Mouse (Mus musculus): ENCODE results near the gene Grk6. TPM values are rescaled to one million over a fixed set of nuclear protein-coding genes. Genes with fewer than 3 reads are reported as not detected.

Grk6 gene
- polyA plus RNA-seq, 1 experiment from 2014 or later: 60.4 TPM

GRCm38 (mm10) chr13:55473076-55473831 lies 28.4 kb downstream of the Grk6 start:
- Histone ChIP-seq H3K27me3 (ENCODE audit: control insufficient read depth, insufficient read depth, low read length) (no peaks in the 10 kb centered on the region), H3K9me3 (ENCODE audit: control insufficient read depth, low read length) (no peaks in the 10 kb centered on the region), H3K4me2 (ENCODE audit: low read depth, severe bottlenecking) (peak overlapping the region; percentile 100), H3K4me1 (ENCODE audit: control insufficient read depth, insufficient read depth, low read length) (peaks cover 15% of the 10 kb centered on the region; the same call in 1 of the 2 replicates), H3K36me3 (ENCODE audit: control insufficient read depth, insufficient read depth, low read length) (peaks cover 19% of the 10 kb centered on the region), H3K27ac (replicated peaks; ENCODE audit: low read depth, low read length) (peak overlapping the region; percentile 80), H3K9ac (ENCODE audit: low read length) (no peak overlapping the region; the same call in 1 of the 2 replicates), H3K4me3 (ENCODE audit: low read depth, low read length) (peak overlapping the region; percentile 58)
- DNase-seq (ENCODE audit: low spot score): peak; percentile 75
- 15% methylated on average over 18 of the region's 18 CpGs for WGBS
- ATAC-seq (ENCODE audit: insufficient number of reproducible peaks, low FRiP score, low TSS enrichment, low read depth): no peak

GRCm38 (mm10) chr13:55473961-55474360 lies 29.1 kb downstream of the Grk6 start:
- Histone ChIP-seq H3K4me2 (ENCODE audit: low read depth, severe bottlenecking) (no peak overlapping the region), H3K36me3 (ENCODE audit: control insufficient read depth, insufficient read depth, low read length) (peaks cover 23% of the 10 kb centered on the region), H3K9me3 (ENCODE audit: control insufficient read depth, low read length) (no peaks in the 10 kb centered on the region), H3K4me1 (ENCODE audit: control insufficient read depth, insufficient read depth, low read length) (peaks cover 15% of the 10 kb centered on the region; the same call in 1 of the 2 replicates), H3K4me3 (ENCODE audit: low read depth, low read length) (no peak overlapping the region), H3K27ac (replicated peaks; ENCODE audit: low read depth, low read length) (no peak overlapping the region; the same call in 1 of the 2 replicates), H3K9ac (ENCODE audit: low read length) (no peak overlapping the region), H3K27me3 (ENCODE audit: control insufficient read depth, insufficient read depth, low read length) (no peaks in the 10 kb centered on the region)
- ATAC-seq (ENCODE audit: insufficient number of reproducible peaks, low FRiP score, low TSS enrichment, low read depth) (no peak), DNase-seq (ENCODE audit: low spot score) (no peak)
- WGBS: 67% methylated on average over 10 of the region's 11 CpGs

GRCm38 (mm10) chr13:55474621-55475069 lies 29.8 kb downstream of the Grk6 start:
- no peak overlapping the region for H3K9ac ChIP-seq (ENCODE audit: low read length)
- no peaks in the 10 kb centered on the region for H3K27me3 ChIP-seq (ENCODE audit: control insufficient read depth, insufficient read depth, low read length)
- no peaks in the 10 kb centered on the region for H3K9me3 ChIP-seq (ENCODE audit: control insufficient read depth, low read length)
- H3K36me3 ChIP-seq (ENCODE audit: control insufficient read depth, insufficient read depth, low read length): peaks cover 30% of the 10 kb centered on the region
- ATAC-seq (ENCODE audit: insufficient number of reproducible peaks, low FRiP score, low TSS enrichment, low read depth): no peak
- no peak overlapping the region for H3K27ac ChIP-seq (replicated peaks; ENCODE audit: low read depth, low read length)
- peaks cover 15% of the 10 kb centered on the region; the same call in 1 of the 2 replicates for H3K4me1 ChIP-seq (ENCODE audit: control insufficient read depth, insufficient read depth, low read length)
- no peak overlapping the region for H3K4me3 ChIP-seq (ENCODE audit: low read depth, low read length)
- no peak overlapping the region for H3K4me2 ChIP-seq (ENCODE audit: low read depth, severe bottlenecking)
- peak; percentile 39 for DNase-seq (ENCODE audit: low spot score)
- WGBS: 69% methylated on average over 5 of the region's 5 CpGs

GRCm38 (mm10) chr13:55475750-55476149 lies 30.9 kb downstream of the Grk6 start:
- no peak overlapping the region for H3K9ac ChIP-seq (ENCODE audit: low read length)
- ATAC-seq (ENCODE audit: insufficient number of reproducible peaks, low FRiP score, low TSS enrichment, low read depth) (no peak), DNase-seq (ENCODE audit: low spot score) (no peak)
- peaks cover 15% of the 10 kb centered on the region; the same call in 1 of the 2 replicates for H3K4me1 ChIP-seq (ENCODE audit: control insufficient read depth, insufficient read depth, low read length)
- H3K4me3 ChIP-seq (ENCODE audit: low read depth, low read length): no peak overlapping the region
- H3K4me2 ChIP-seq (ENCODE audit: low read depth, severe bottlenecking): no peak overlapping the region
- 92% methylated on average over 5 of the region's 5 CpGs for WGBS
- H3K27ac ChIP-seq (replicated peaks; ENCODE audit: low read depth, low read length): no peak overlapping the region
- H3K36me3 ChIP-seq (ENCODE audit: control insufficient read depth, insufficient read depth, low read length): peaks cover 39% of the 10 kb centered on the region
- no peaks in the 10 kb centered on the region for H3K9me3 ChIP-seq (ENCODE audit: control insufficient read depth, low read length)
- no peaks in the 10 kb centered on the region for H3K27me3 ChIP-seq (ENCODE audit: control insufficient read depth, insufficient read depth, low read length)

- 93% methylated on average over 8 of the region's 8 CpGs for WGBS
- no peaks in the 10 kb centered on the region for H3K27me3 ChIP-seq (ENCODE audit: control insufficient read depth, insufficient read depth, low read length)
These were observed 31.4 kb downstream of the Grk6 start for GRCm38 (mm10) chr13:55476256-55476655.

GRCm38 (mm10) chr13:55477492-55477891 lies 32.6 kb downstream of the Grk6 start:
- ATAC-seq (ENCODE audit: insufficient number of reproducible peaks, low FRiP score, low TSS enrichment, low read depth) (no peak), DNase-seq (ENCODE audit: low spot score) (no peak)
- H3K4me3 ChIP-seq (ENCODE audit: low read depth, low read length): no peak overlapping the region
- no peak overlapping the region for H3K4me2 ChIP-seq (ENCODE audit: low read depth, severe bottlenecking)
- no peaks in the 10 kb centered on the region for H3K9me3 ChIP-seq (ENCODE audit: control insufficient read depth, low read length)
- WGBS: 74% methylated on average over 16 of the region's 16 CpGs
- H3K9ac ChIP-seq (ENCODE audit: low read length): no peak overlapping the region
- H3K36me3 ChIP-seq (ENCODE audit: control insufficient read depth, insufficient read depth, low read length): peaks cover 52% of the 10 kb centered on the region
- no peaks in the 10 kb centered on the region for H3K27me3 ChIP-seq (ENCODE audit: control insufficient read depth, insufficient read depth, low read length)
- no peak overlapping the region for H3K27ac ChIP-seq (replicated peaks; ENCODE audit: low read depth, low read length)
- 0 out of 2 replicates have a peak, but pooled peaks cover 5% of the 10 kb centered on the region for H3K4me1 ChIP-seq (ENCODE audit: control insufficient read depth, insufficient read depth, low read length)

More at GRCm38 (mm10) chr13:55476256-55476655, 31.4 kb downstream of the Grk6 start:
- H3K4me1 ChIP-seq (ENCODE audit: control insufficient read depth, insufficient read depth, low read length): peaks cover 11% of the 10 kb centered on the region; the same call in 1 of the 2 replicates
- ATAC-seq (ENCODE audit: insufficient number of reproducible peaks, low FRiP score, low TSS enrichment, low read depth): no peak
- no peak overlapping the region for H3K4me3 ChIP-seq (ENCODE audit: low read depth, low read length)
- H3K4me2 ChIP-seq (ENCODE audit: low read depth, severe bottlenecking): no peak overlapping the region
- no peak overlapping the region for H3K27ac ChIP-seq (replicated peaks; ENCODE audit: low read depth, low read length)
- no peak overlapping the region for H3K9ac ChIP-seq (ENCODE audit: low read length)
- peaks cover 43% of the 10 kb centered on the region for H3K36me3 ChIP-seq (ENCODE audit: control insufficient read depth, insufficient read depth, low read length)
- no peaks in the 10 kb centered on the region for H3K9me3 ChIP-seq (ENCODE audit: control insufficient read depth, low read length)
- no peak for DNase-seq (ENCODE audit: low spot score)

DNA sequence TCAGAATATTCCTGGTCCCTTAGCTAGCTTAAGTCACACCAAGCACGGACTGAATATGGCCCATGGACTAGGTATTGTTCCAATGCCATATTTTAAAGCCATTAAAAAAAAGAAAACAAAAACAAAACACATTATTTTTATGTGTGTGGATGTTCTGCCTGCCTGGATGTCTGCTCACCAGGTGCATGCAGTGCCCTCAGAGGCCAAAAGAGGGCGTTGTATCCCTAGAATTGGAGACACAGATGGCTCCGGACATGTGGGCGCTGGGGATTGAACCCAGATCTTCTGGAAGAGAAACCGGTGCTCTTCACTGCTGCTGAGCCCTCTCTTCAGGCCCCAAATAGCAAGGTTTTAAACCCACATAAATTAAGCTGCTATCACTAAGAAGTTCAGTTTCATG lies 33.2 kb downstream of the Grk6 start:
- no peak overlapping the region for H3K4me3 ChIP-seq (ENCODE audit: low read depth, low read length)
- ATAC-seq (ENCODE audit: insufficient number of reproducible peaks, low FRiP score, low TSS enrichment, low read depth) (no peak), DNase-seq (ENCODE audit: low spot score) (peak; percentile 66)
- no peaks in the 10 kb centered on the region for H3K27me3 ChIP-seq (ENCODE audit: control insufficient read depth, insufficient read depth, low read length)
- peaks cover 55% of the 10 kb centered on the region for H3K36me3 ChIP-seq (ENCODE audit: control insufficient read depth, insufficient read depth, low read length)
- H3K27ac ChIP-seq (replicated peaks; ENCODE audit: low read depth, low read length): no peak overlapping the region
- H3K4me2 ChIP-seq (ENCODE audit: low read depth, severe bottlenecking): no peak overlapping the region
- H3K9ac ChIP-seq (ENCODE audit: low read length): no peak overlapping the region
- 50% methylated on average over 5 of the region's 5 CpGs for WGBS
- no peaks in the 10 kb centered on the region for H3K9me3 ChIP-seq (ENCODE audit: control insufficient read depth, low read length)
- no peaks in the 10 kb centered on the region for H3K4me1 ChIP-seq (ENCODE audit: control insufficient read depth, insufficient read depth, low read length)

DNA sequence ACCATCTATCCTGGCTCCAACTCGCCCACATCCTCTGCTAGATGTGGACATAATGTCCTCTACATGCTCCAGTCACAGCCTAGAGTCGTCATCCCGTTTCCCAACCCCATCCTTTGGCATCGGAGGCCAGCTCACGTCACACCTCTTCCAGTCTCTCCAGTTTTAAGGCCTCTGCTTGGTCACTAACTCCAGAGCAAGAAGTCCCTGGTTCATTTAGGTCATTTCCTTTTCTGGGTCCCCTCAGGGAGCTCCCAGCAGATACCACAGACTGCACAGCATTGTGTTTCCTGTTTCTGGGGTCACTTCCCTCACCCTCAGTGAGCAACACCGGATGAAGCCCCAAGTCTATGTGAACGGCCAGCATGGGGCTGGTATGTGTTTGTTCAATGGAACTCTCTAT lies 34.1 kb downstream of the Grk6 start:
- Histone ChIP-seq H3K4me2 (ENCODE audit: low read depth, severe bottlenecking) (no peak overlapping the region), H3K4me1 (ENCODE audit: control insufficient read depth, insufficient read depth, low read length) (peaks cover 6% of the 10 kb centered on the region; the same call in 1 of the 2 replicates), H3K36me3 (ENCODE audit: control insufficient read depth, insufficient read depth, low read length) (peaks cover 57% of the 10 kb centered on the region), H3K9ac (ENCODE audit: low read length) (no peak overlapping the region), H3K4me3 (ENCODE audit: low read depth, low read length) (no peak overlapping the region), H3K9me3 (ENCODE audit: control insufficient read depth, low read length) (no peaks in the 10 kb centered on the region), H3K27me3 (ENCODE audit: control insufficient read depth, insufficient read depth, low read length) (no peaks in the 10 kb centered on the region), H3K27ac (replicated peaks; ENCODE audit: low read depth, low read length) (no peak overlapping the region)
- 89% methylated on average over 7 of the region's 7 CpGs for WGBS
- ATAC-seq (ENCODE audit: insufficient number of reproducible peaks, low FRiP score, low TSS enrichment, low read depth) (no peak), DNase-seq (ENCODE audit: low spot score) (no peak)

Data from limb, embryonic 11.5 days (tissue).